Mouse (Mus musculus) adrenal gland, adult (tissue): ENCODE results near the gene Nos1.
"Not testable (repeated sequence)": the region's sequence is repeated elsewhere in the genome, so short reads cannot be mapped to it uniquely, and the experiment has no call there.

ENCODE experiments used
- DNase-seq, 2 experiments: peaks; one replicate each; pipeline ENCODE4 v3.0.0; 2022 to 2023; ENCODE audit warnings: low spot score in 1 of 2; ENCODE audit not compliant: inconsistent age in 2 of 2

The Nos1 gene

DNA sequence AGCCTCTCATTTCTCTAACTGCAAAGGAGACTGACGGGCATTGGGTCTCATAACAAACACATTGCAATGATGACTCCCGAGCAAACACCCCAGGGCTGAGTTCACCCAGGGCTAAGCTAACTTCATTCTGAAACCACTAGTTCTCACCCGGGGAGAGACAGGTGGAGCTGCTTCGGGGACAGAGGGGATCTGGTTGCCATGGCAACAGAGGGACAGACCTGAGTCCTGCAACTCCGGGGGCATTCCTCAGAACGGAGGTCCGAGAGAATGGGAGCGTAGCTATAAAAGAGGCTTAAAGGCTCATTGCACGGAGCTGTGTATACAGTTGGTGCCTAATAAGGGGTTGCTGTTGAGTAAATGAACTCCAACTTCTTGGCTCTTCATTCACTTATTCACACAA, 56.9 kb downstream of the Nos1 start:
- DNase-seq: no peak

DNA sequence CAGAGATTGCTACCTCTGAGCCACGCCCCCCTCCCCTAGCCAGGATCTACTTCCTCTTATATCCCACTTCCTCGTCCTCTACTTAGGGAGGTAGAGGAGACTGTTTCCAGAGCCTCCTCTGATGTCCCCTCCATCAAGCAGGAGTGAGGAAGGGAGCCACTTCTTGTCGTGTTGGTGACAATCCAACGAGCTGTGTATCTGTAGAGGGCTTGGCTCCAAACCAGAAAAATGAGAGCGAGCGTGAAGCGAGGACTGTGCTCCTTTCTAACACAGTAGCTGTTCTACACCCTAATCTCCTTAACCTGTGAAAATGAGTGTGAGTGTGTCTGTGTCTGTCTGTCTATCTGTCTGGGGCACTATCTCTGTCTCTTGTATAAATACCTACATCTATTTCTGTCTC, 58.7 kb downstream of the Nos1 start:
- no peak for DNase-seq

DNA sequence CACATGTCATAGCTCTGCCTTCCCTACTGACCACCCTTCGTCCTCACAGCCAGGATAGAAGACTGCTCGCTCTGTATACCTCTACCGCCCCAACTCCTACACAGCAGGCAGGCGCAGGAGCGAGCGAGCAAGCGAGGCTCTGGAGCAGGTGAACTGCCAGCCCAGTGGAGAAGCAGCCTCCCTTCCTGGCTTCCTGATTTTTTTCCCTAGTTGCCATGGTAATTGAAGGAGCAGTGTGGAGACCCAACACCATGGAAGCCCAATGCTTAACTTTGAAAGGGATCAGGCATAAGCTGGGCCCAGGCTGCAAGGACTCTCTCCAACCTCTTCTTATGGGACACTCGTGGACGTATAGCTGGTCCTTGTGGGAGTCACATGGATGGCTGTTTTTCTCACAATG, 59.4 kb downstream of the Nos1 start:
- DNase-seq: no peak

DNA sequence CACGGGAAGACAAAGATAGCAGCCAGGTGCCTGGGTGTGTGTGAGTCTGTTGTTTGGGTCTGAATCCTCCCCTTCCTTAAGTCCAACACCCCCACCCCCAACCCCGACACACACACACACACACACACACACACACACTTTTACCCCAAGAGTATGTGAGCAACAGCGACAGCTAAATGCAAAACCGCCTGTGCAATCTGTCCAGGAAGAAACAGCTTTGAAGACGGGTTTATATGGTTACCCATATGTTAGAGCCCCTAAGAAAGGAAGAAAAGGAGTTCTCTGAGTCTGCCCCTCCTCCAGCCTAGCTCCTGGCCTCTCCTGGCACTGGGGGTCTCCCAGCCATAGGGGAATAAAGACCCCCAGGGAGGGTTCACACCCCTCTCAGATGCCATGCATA, 60.2 kb downstream of the Nos1 start:
- no peak for DNase-seq

GRCm38 (mm10) chr5:117841651-117842347, 61.0 kb downstream of the Nos1 start:
- peak in 1 of 2 experiments; percentile 43 for DNase-seq

DNA sequence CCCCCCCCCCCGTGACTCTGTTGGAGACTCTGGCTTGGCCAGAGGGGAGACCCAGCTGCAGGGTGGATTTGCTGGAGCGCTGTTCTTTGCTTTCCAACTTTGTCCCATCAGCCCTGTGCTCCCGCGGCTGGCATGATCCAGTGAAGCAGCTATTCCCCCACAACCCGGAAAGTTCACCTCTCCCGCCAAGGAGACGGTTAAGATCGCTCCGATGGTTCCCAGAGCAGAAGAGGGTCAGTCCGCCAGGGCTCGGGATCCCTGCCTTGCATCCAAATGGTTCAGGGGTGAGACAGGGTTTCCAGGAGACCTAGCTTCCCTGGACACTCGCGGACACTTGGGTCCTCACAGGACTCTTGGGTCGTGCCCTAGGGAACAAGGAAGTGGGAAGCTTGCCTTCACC, 61.9 kb downstream of the Nos1 start:
- no peak for DNase-seq

DNA sequence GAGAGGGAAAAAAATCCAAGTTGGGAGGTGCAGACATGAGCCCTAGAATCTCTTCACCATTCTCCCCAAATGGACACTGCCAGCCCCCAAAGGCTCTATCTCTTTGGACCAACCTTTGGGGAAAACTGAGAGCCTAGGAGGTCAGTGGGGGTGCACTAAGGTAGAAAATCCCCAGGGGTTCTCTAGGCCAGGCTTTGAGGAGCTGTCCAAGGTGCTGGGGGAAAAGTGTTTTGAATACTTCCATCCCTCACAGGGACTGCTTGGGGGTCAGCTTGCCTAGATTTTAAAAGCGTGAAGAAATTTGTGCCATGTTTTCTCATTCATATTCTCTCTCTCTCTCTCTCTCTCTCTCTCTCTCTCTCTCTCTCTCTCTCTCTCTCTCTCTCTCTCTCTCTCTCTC, 63.8 kb downstream of the Nos1 start:
- DNase-seq: peak in 1 of 2 experiments; percentile 39

- DNase-seq: no peak
These were observed 69.6 kb downstream of the Nos1 start for GRCm38 (mm10) chr5:117850474-117850873.

DNA sequence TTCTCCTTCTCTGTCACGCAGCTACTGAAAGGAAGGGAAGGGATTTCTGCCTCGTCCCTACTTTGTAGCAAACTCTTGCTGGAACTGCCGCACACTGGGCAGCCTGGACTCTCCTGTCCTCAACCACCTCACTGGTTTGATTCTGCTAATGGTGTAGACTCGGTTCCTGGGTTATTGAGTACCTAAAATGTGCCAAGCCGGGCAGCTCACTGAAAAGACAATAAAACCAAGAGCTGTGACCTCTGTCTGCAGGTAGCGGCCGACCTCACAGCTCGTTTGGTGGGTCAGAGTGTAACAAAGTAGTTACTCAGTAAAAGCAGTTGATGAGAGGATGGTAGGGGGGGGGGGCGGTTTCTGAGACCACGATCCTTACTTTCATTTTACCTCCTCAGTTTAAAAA, 72.9 kb downstream of the Nos1 start:
- DNase-seq: no peak

- no peak for DNase-seq
These were observed 83.9 kb downstream of the Nos1 start for GRCm38 (mm10) chr5:117864588-117865300.

- DNase-seq: no peak
These were observed 85.0 kb downstream of the Nos1 start for GRCm38 (mm10) chr5:117865876-117866275.

- no peak for DNase-seq
These were observed 90.8 kb downstream of the Nos1 start for GRCm38 (mm10) chr5:117871614-117872013.

GRCm38 (mm10) chr5:117873807-117874206, 93.0 kb downstream of the Nos1 start:
- DNase-seq: no peak

GRCm38 (mm10) chr5:117874236-117874635, 93.4 kb downstream of the Nos1 start:
- DNase-seq: peak; percentile 61 to 85

DNA sequence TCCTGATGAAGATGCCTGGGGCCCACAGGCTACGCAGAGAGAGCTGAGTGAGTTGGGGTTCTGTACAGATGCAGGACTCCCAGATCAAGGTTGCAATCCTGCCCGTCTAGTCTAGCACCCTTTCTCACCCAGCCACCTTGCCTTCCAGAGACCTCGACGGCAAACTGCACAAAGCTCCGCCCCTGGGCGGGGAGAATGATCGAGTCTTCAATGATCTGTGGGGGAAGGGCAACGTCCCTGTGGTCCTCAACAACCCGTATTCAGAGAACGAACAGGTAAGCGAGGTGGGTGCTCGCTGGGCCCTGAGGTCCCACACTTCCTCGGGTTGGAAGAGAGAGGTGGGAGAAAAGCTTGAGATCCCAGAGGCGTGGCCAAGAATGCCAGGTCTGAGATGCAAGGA, 98.3 kb downstream of the Nos1 start:
- DNase-seq: no peak

DNA sequence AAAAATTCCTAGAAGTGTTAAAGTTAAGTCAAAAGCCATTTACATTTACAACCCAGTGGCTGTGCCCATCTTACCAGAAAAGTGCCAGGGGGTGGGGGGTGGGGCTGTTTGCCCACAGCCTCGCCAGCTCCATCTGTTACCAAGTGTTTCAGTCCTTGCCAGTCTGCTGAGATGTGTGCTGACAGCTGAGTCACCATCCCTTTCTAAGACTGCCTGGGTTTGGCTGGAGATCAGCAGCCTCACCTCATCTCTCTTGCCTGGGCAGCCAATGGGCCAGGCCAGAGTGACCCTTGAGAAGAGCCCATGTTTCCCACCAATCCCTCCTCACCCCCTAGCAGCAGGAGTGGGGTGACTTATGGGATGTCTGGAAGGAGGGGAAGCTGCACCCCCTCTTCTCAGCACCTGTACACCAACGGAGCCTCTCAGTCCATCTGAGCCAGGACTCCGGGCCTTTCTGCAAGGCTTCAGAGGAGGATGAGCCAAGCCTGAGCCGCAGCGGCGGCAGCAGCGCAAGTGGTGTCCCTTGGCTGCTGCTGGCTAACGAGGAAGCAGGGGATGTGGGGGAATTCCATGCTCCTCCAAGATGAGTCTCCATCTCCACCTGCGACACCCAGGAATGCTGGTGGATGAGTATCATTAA, 100.2 kb downstream of the Nos1 start:
- DNase-seq: peak; percentile 59 to 60

DNA sequence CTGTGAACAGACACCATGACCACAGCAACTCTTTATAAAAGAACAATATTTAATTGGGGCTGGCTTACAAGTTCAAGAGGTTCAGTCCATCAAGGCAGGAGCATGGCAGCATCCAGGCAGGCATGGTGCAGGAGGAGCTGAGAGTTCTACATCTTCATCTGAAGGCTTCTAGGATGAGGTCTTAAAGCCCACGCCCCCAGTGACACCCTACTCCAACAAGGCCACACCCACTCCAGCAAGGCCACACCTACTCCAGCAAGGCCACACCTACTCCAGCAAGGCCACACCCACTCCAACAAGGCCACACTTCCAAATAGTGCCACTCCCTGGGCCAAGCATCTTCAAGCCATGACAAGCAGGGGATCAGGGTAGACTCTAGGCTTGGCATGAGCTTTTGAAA, 101.6 kb downstream of the Nos1 start:
- not testable (repeated sequence) for DNase-seq

- no peak for DNase-seq
These were observed 104.2 kb downstream of the Nos1 start for GRCm38 (mm10) chr5:117884991-117885390.

DNA sequence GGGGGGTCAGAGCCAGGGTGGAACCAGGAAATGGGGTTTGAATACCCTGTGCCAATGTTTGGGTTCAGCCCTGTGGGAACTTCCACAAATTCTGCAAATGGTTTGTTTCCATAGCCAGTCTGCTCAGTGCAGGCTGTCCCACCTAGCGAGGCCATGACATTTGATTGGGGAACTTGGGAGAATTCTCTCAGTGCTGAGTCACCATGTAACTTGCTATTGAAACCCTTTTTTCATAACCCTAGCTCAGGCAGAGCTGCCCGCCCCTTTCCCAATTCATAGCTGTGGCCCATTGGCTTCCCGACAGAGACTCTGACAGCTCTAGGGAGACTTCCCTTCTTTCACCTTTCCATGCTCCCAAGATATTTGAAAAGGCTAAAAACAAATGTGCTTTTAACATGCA, 107.3 kb downstream of the Nos1 start:
- peak; percentile 84 to 91 for DNase-seq

GRCm38 (mm10) chr5:117888946-117889345, 108.1 kb downstream of the Nos1 start:
- DNase-seq: no peak

DNA sequence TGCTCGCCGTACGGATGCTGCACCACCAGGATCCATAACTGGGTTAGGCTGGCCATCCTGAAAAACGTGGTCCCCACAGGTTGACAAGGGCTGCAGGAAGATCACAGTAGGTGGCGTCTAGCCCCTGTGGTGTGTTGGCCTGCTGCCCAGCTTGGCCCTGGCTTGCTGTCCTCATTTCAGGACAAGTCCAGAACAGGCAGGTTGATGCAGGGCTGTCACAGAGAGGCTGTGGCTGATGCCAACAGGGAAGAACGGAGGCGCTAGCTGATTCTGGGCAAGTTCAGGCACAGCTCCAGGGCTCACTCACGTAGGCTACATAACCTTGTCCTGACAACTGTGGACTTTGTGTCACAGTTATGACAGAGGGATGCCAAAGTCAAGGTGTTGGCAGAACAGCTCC, 108.7 kb downstream of the Nos1 start:
- peak; percentile 66 to 77 for DNase-seq

- no peak for DNase-seq
These were observed 110.0 kb downstream of the Nos1 start for GRCm38 (mm10) chr5:117890871-117891270.
